Mouse (Mus musculus): ENCODE data around the gene Nrm.

Gene Nrm

GRCm38 (mm10) chr17:35909186-35909918 is 48.2 kb downstream of the Nrm start:
- no peak for DNase-seq

GRCm38 (mm10) chr17:35909919-35910369 is 48.8 kb downstream of the Nrm start, which contains the start of gene Atat1:
Gene Atat1, minus strand, starts transcription at chr17:35910075.
- DNase-seq: peak; percentile 85 to 88

- no peak for DNase-seq
These were observed 53.9 kb downstream of the Nrm start for GRCm38 (mm10) chr17:35914975-35915374.

All from cerebellum, postnatal 36 days (tissue).